Mouse (Mus musculus): ENCODE measurements around the gene Vti1a. TPM values are rescaled to one million over a fixed set of nuclear protein-coding genes. Genes with fewer than 3 reads are reported as not detected.

The Vti1a gene
- polyA plus RNA-seq, 1 experiment from 2014 or later = 26.1 TPM

GRCm38 (mm10) chr19:55286034-55286433 is 30.1 kb upstream of the Vti1a start:
- H3K4me3 ChIP-seq (ENCODE audit: low read depth, low read length) = no peak overlapping the region
- H3K9me3 ChIP-seq (ENCODE audit: control insufficient read depth, low read length) = no peaks in the 10 kb centered on the region
- 93% methylated on average over 4 of the region's 4 CpGs for WGBS
- no peak for ATAC-seq (ENCODE audit: insufficient read depth, low FRiP score, low TSS enrichment)
- no peak overlapping the region for H3K4me2 ChIP-seq (ENCODE audit: low read depth)
- no peak overlapping the region for H3K9ac ChIP-seq (ENCODE audit: low read length)
- DNase-seq (ENCODE audit: low spot score) = no peak
- H3K36me3 ChIP-seq (ENCODE audit: control insufficient read depth, insufficient read depth, low read length) = no peaks in the 10 kb centered on the region
- no peak overlapping the region for H3K27ac ChIP-seq (ENCODE audit: low read depth, low read length)
- H3K4me1 ChIP-seq (ENCODE audit: control insufficient read depth, insufficient read depth, low read length) = no peaks in the 10 kb centered on the region
- H3K27me3 ChIP-seq (ENCODE audit: control insufficient read depth, insufficient read depth, low read length) = no peaks in the 10 kb centered on the region

- Histone ChIP-seq H3K27me3 (ENCODE audit: control insufficient read depth, insufficient read depth, low read length) (no peaks in the 10 kb centered on the region), H3K4me3 (ENCODE audit: low read depth, low read length) (no peak overlapping the region), H3K9me3 (ENCODE audit: control insufficient read depth, low read length) (no peaks in the 10 kb centered on the region), H3K36me3 (ENCODE audit: control insufficient read depth, insufficient read depth, low read length) (no peaks in the 10 kb centered on the region), H3K4me2 (ENCODE audit: low read depth) (no peak overlapping the region), H3K9ac (ENCODE audit: low read length) (no peak overlapping the region), H3K27ac (ENCODE audit: low read depth, low read length) (no peak overlapping the region), H3K4me1 (ENCODE audit: control insufficient read depth, insufficient read depth, low read length) (no peaks in the 10 kb centered on the region)
- no peak for DNase-seq (ENCODE audit: low spot score)
- ATAC-seq (ENCODE audit: insufficient read depth, low FRiP score, low TSS enrichment) = no peak
Measured at GRCm38 (mm10) chr19:55288974-55289373, 27.1 kb upstream of the Vti1a start.

- 86% methylated on average over 2 of the region's 2 CpGs for WGBS
- H3K36me3 ChIP-seq (ENCODE audit: control insufficient read depth, insufficient read depth, low read length) = no peaks in the 10 kb centered on the region
- ATAC-seq (ENCODE audit: insufficient read depth, low FRiP score, low TSS enrichment) (no peak), DNase-seq (ENCODE audit: low spot score) (no peak)
- H3K27ac ChIP-seq (ENCODE audit: low read depth, low read length) = no peak overlapping the region
- H3K27me3 ChIP-seq (ENCODE audit: control insufficient read depth, insufficient read depth, low read length) = no peaks in the 10 kb centered on the region
- H3K4me2 ChIP-seq (ENCODE audit: low read depth) = no peak overlapping the region
- H3K4me1 ChIP-seq (ENCODE audit: control insufficient read depth, insufficient read depth, low read length) = no peaks in the 10 kb centered on the region
- no peak overlapping the region for H3K4me3 ChIP-seq (ENCODE audit: low read depth, low read length)
- H3K9ac ChIP-seq (ENCODE audit: low read length) = no peak overlapping the region
- no peaks in the 10 kb centered on the region for H3K9me3 ChIP-seq (ENCODE audit: control insufficient read depth, low read length)
Measured at GRCm38 (mm10) chr19:55290621-55291270, 25.3 kb upstream of the Vti1a start.

GRCm38 (mm10) chr19:55292210-55292850 is 23.8 kb upstream of the Vti1a start:
- ATAC-seq (ENCODE audit: insufficient read depth, low FRiP score, low TSS enrichment) (no peak), DNase-seq (ENCODE audit: low spot score) (no peak)
- Histone ChIP-seq H3K4me1 (ENCODE audit: control insufficient read depth, insufficient read depth, low read length) (no peaks in the 10 kb centered on the region), H3K9me3 (ENCODE audit: control insufficient read depth, low read length) (no peaks in the 10 kb centered on the region), H3K27me3 (ENCODE audit: control insufficient read depth, insufficient read depth, low read length) (no peaks in the 10 kb centered on the region), H3K4me3 (ENCODE audit: low read depth, low read length) (no peak overlapping the region), H3K9ac (ENCODE audit: low read length) (no peak overlapping the region), H3K36me3 (ENCODE audit: control insufficient read depth, insufficient read depth, low read length) (no peaks in the 10 kb centered on the region; the same call in 1 of the 2 replicates), H3K4me2 (ENCODE audit: low read depth) (no peak overlapping the region), H3K27ac (ENCODE audit: low read depth, low read length) (no peak overlapping the region)
- WGBS = 89% methylated on average over 2 of the region's 2 CpGs

- H3K9me3 ChIP-seq (ENCODE audit: control insufficient read depth, low read length) = no peaks in the 10 kb centered on the region
- no peaks in the 10 kb centered on the region for H3K27me3 ChIP-seq (ENCODE audit: control insufficient read depth, insufficient read depth, low read length)
- no peak overlapping the region for H3K9ac ChIP-seq (ENCODE audit: low read length)
- DNase-seq (ENCODE audit: low spot score) = no peak
- WGBS = 41% methylated on average over 4 of the region's 4 CpGs
- no peaks in the 10 kb centered on the region; the same call in 1 of the 2 replicates for H3K36me3 ChIP-seq (ENCODE audit: control insufficient read depth, insufficient read depth, low read length)
- no peak overlapping the region for H3K4me2 ChIP-seq (ENCODE audit: low read depth)
- H3K27ac ChIP-seq (ENCODE audit: low read depth, low read length) = no peak overlapping the region
- no peaks in the 10 kb centered on the region for H3K4me1 ChIP-seq (ENCODE audit: control insufficient read depth, insufficient read depth, low read length)
- ATAC-seq (ENCODE audit: insufficient read depth, low FRiP score, low TSS enrichment) = no peak
- no peak overlapping the region for H3K4me3 ChIP-seq (ENCODE audit: low read depth, low read length)
Measured at GRCm38 (mm10) chr19:55293175-55293574, 22.9 kb upstream of the Vti1a start.

GRCm38 (mm10) chr19:55295075-55295474 is 21.0 kb upstream of the Vti1a start:
- ATAC-seq (ENCODE audit: insufficient read depth, low FRiP score, low TSS enrichment) (no peak), DNase-seq (ENCODE audit: low spot score) (no peak)
- Histone ChIP-seq H3K4me3 (ENCODE audit: low read depth, low read length) (no peak overlapping the region), H3K9me3 (ENCODE audit: control insufficient read depth, low read length) (no peaks in the 10 kb centered on the region), H3K27me3 (ENCODE audit: control insufficient read depth, insufficient read depth, low read length) (no peaks in the 10 kb centered on the region), H3K4me2 (ENCODE audit: low read depth) (no peak overlapping the region), H3K36me3 (ENCODE audit: control insufficient read depth, insufficient read depth, low read length) (no peaks in the 10 kb centered on the region; the same call in 1 of the 2 replicates), H3K4me1 (ENCODE audit: control insufficient read depth, insufficient read depth, low read length) (no peaks in the 10 kb centered on the region), H3K27ac (ENCODE audit: low read depth, low read length) (no peak overlapping the region), H3K9ac (ENCODE audit: low read length) (no peak overlapping the region)
- WGBS = 91% methylated on average over 9 of the region's 9 CpGs

- no peaks in the 10 kb centered on the region; the same call in 1 of the 2 replicates for H3K36me3 ChIP-seq (ENCODE audit: control insufficient read depth, insufficient read depth, low read length)
- 91% methylated on average over 3 of the region's 3 CpGs for WGBS
- H3K4me2 ChIP-seq (ENCODE audit: low read depth) = no peak overlapping the region
- no peak overlapping the region for H3K4me3 ChIP-seq (ENCODE audit: low read depth, low read length)
- DNase-seq (ENCODE audit: low spot score) = no peak
- no peak overlapping the region for H3K9ac ChIP-seq (ENCODE audit: low read length)
- H3K27ac ChIP-seq (ENCODE audit: low read depth, low read length) = no peak overlapping the region
- H3K9me3 ChIP-seq (ENCODE audit: control insufficient read depth, low read length) = no peaks in the 10 kb centered on the region
- H3K27me3 ChIP-seq (ENCODE audit: control insufficient read depth, insufficient read depth, low read length) = no peaks in the 10 kb centered on the region
- no peak for ATAC-seq (ENCODE audit: insufficient read depth, low FRiP score, low TSS enrichment)
- H3K4me1 ChIP-seq (ENCODE audit: control insufficient read depth, insufficient read depth, low read length) = no peaks in the 10 kb centered on the region
Measured at GRCm38 (mm10) chr19:55295556-55295955, 20.5 kb upstream of the Vti1a start.

GRCm38 (mm10) chr19:55296301-55296700 is 19.8 kb upstream of the Vti1a start:
- DNase-seq (ENCODE audit: low spot score) (no peak), ATAC-seq (ENCODE audit: insufficient read depth, low FRiP score, low TSS enrichment) (no peak)
- Histone ChIP-seq H3K4me2 (ENCODE audit: low read depth) (no peak overlapping the region), H3K27ac (ENCODE audit: low read depth, low read length) (no peak overlapping the region), H3K9me3 (ENCODE audit: control insufficient read depth, low read length) (no peaks in the 10 kb centered on the region), H3K4me3 (ENCODE audit: low read depth, low read length) (no peak overlapping the region), H3K36me3 (ENCODE audit: control insufficient read depth, insufficient read depth, low read length) (peaks cover 1% of the 10 kb centered on the region), H3K4me1 (ENCODE audit: control insufficient read depth, insufficient read depth, low read length) (no peaks in the 10 kb centered on the region), H3K9ac (ENCODE audit: low read length) (no peak overlapping the region), H3K27me3 (ENCODE audit: control insufficient read depth, insufficient read depth, low read length) (no peaks in the 10 kb centered on the region)
- 91% methylated on average over 2 of the region's 2 CpGs for WGBS

GRCm38 (mm10) chr19:55297489-55297888 is 18.6 kb upstream of the Vti1a start:
- H3K4me2 ChIP-seq (ENCODE audit: low read depth) = no peak overlapping the region
- no peaks in the 10 kb centered on the region for H3K4me1 ChIP-seq (ENCODE audit: control insufficient read depth, insufficient read depth, low read length)
- no peak for ATAC-seq (ENCODE audit: insufficient read depth, low FRiP score, low TSS enrichment)
- no peaks in the 10 kb centered on the region for H3K9me3 ChIP-seq (ENCODE audit: control insufficient read depth, low read length)
- H3K36me3 ChIP-seq (ENCODE audit: control insufficient read depth, insufficient read depth, low read length) = peaks cover 3% of the 10 kb centered on the region
- H3K4me3 ChIP-seq (ENCODE audit: low read depth, low read length) = no peak overlapping the region
- no peaks in the 10 kb centered on the region for H3K27me3 ChIP-seq (ENCODE audit: control insufficient read depth, insufficient read depth, low read length)
- DNase-seq (ENCODE audit: low spot score) = no peak
- WGBS = 98% methylated on average over 2 of the region's 2 CpGs
- no peak overlapping the region for H3K9ac ChIP-seq (ENCODE audit: low read length)
- no peak overlapping the region for H3K27ac ChIP-seq (ENCODE audit: low read depth, low read length)

Measured in neural tube, embryonic 11.5 days (tissue).